Mouse (Mus musculus) testis, adult 2 months (tissue): ENCODE data around the gene Zfp37.

Experiments used
- CTCF ChIP-seq: fragments of 200-500 bp; IDR thresholded peaks from 2 replicates; pipeline ENCODE4 v1.5.1; 2012; ENCODE audit warnings: low read depth, mild to moderate bottlenecking, inconsistent platforms, low read length, moderate library complexity; ENCODE audit not compliant: control insufficient read depth, insufficient read depth, insufficient replicate concordance
- POLR2A ChIP-seq: fragments of 200-500 bp; IDR thresholded peaks from 2 replicates; pipeline ENCODE4 v1.6.1; 2012; ENCODE audit warnings: low read depth, mild to moderate bottlenecking, inconsistent platforms, low read length, moderate library complexity; ENCODE audit not compliant: control insufficient read depth

DNA sequence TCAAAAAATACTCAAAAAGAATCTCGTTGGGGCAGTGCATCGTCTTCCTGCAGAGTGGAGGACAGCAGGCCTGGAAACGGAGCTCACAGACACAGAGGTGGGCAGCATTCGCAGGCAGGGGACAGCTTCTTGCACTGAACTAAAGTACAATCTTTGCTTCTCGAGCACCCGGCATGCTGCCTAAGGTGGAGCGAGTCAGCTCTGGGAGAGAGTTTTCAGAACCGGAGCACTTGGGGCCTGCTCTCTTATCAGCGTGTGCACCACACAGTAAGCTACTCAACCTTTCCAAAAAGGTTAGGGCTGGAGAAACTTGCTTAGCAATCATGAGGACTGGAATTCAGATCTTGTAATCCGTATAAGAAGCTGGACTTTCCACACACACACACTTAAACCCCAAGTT, 45.8 kb upstream of the Zfp37 start:
- no peak for TF ChIP-seq CTCF
- TF ChIP-seq POLR2A: no peak
